Mouse (Mus musculus): ENCODE data around the gene Olfr960. TPM values are rescaled to one million over a fixed set of nuclear protein-coding genes. Genes with fewer than 3 reads are reported as not detected.

Olfr960 gene
- polyA plus RNA-seq, 1 experiment, result not detected

DNA sequence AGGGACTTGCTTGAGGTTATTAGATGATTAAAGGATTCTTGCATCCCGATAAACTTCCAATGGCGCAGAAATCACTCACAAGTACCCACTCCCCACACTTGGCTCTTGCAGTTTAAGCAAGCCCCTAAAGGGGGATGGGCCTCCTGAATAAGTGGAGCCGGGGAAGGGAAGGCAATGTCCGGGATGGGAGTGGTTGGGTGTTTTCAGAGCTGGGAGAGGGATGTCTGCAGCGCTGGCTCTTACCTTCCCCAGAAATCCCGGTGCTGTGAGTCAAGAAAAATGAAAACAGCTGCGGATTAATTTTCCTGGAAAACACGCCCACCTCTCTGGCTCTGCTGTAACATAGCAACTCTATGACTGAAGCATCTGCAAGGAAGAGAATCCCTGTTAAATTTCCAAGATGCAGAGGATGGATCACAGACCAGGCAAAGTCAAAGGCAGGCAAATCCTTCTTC, 17.1 kb upstream of the Olfr960 start, which contains the start of gene AW551984:
TSS of gene AW551984 (minus strand) at position 405 of the 455 bp plus-strand sequence.
- no peaks in the 10 kb centered on the region for H3K79me3 ChIP-seq (ENCODE audit: low read depth)
- TF ChIP-seq MAX (IDR thresholded peaks at IDR 0.05) (no peak), CEBPB (IDR thresholded peaks at IDR 0.05; ENCODE audit: low read depth) (no peak), CTCF (IDR thresholded peaks at IDR 0.05; ENCODE audit: control insufficient read depth, insufficient read depth, insufficient read length) (no peak), USF1 (IDR thresholded peaks at IDR 0.05; ENCODE audit: low read depth) (no peak), MYOG (IDR thresholded peaks at IDR 0.05; ENCODE audit: control insufficient read depth, extremely low read depth, insufficient read length) (no peak), FOSL1 (IDR thresholded peaks at IDR 0.05; ENCODE audit: insufficient read depth, low read length, poor library complexity, severe bottlenecking) (no peak), MYOD1 (IDR thresholded peaks at IDR 0.05; ENCODE audit: control insufficient read depth, insufficient read length, low read depth) (no peak)
- H3K36me3 ChIP-seq (ENCODE audit: control insufficient read depth, insufficient read depth), result no peaks in the 10 kb centered on the region
- no peak within 1 kb of the TSS for H3K4me3 ChIP-seq (ENCODE audit: insufficient read depth, poor library complexity, severe bottlenecking)
- no peaks in the 10 kb centered on the region for H3K27me3 ChIP-seq (ENCODE audit: control insufficient read depth, insufficient read depth, insufficient read length)
- H3ac ChIP-seq (ENCODE audit: control insufficient read depth, insufficient read length, low read depth), result no peak within 1 kb of the TSS
- H3K79me2 ChIP-seq (ENCODE audit: control insufficient read depth, insufficient read depth), result no peaks in the 10 kb centered on the region

DNA sequence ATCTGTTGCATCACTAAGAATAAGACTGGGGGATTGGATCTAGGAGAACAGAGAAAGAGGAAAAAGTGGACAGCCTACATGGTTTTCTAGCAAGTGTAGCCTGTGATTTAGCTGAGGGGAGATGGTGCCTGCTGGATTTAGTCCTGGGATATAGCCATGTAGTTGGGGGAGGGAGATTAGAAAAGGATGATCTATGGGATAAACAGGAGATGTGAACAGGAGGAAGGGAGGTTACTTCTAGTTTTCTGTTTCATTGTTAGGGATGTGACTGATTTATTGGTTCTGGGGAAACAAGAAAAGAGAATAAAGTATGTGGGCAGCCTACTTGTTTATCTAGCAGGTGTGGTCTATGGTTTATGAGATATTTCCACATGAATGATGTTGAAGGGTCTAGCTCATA, 12.7 kb upstream of the Olfr960 start:
- Histone ChIP-seq H3K4me3 (ENCODE audit: insufficient read depth, poor library complexity, severe bottlenecking) (no peak overlapping the region), H3ac (ENCODE audit: control insufficient read depth, insufficient read length, low read depth) (no peak overlapping the region), H3K36me3 (ENCODE audit: control insufficient read depth, insufficient read depth) (no peaks in the 10 kb centered on the region), H3K27me3 (ENCODE audit: control insufficient read depth, insufficient read depth, insufficient read length) (no peaks in the 10 kb centered on the region), H3K79me3 (ENCODE audit: low read depth) (no peaks in the 10 kb centered on the region), H3K79me2 (ENCODE audit: control insufficient read depth, insufficient read depth) (no peaks in the 10 kb centered on the region)
- TF ChIP-seq USF1 (IDR thresholded peaks at IDR 0.05; ENCODE audit: low read depth) (no peak), MYOD1 (IDR thresholded peaks at IDR 0.05; ENCODE audit: control insufficient read depth, insufficient read length, low read depth) (no peak), FOSL1 (IDR thresholded peaks at IDR 0.05; ENCODE audit: insufficient read depth, low read length, poor library complexity, severe bottlenecking) (no peak), CTCF (IDR thresholded peaks at IDR 0.05; ENCODE audit: control insufficient read depth, insufficient read depth, insufficient read length) (no peak), MAX (IDR thresholded peaks at IDR 0.05) (no peak), CEBPB (IDR thresholded peaks at IDR 0.05; ENCODE audit: low read depth) (no peak), MYOG (IDR thresholded peaks at IDR 0.05; ENCODE audit: control insufficient read depth, extremely low read depth, insufficient read length) (no peak)

DNA sequence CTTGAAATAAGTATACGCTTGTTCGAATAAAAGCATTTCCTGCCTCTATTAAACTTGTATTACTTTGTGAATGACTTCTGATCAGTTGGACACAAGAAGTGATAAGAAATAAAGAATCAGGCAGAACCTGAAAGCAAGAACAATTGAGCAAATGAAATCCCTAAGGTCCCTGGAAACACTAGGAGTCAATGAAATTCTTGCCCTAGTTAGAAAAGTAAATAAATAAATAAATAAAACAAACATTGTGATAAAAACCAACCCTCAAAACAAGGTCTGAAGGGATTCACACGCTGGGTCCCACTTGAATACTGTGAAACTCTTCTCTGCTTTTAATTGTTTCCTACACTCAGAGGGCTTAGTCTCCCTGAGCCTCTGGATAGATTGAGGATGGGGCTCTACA, 10.8 kb upstream of the Olfr960 start, which contains the start of gene Olfr148:
TSS of gene Olfr148 (plus strand) at position 301 of the 400 bp plus-strand sequence.
- Histone ChIP-seq H3K79me2 (ENCODE audit: control insufficient read depth, insufficient read depth) (no peaks in the 10 kb centered on the region), H3K79me3 (ENCODE audit: low read depth) (no peaks in the 10 kb centered on the region), H3K36me3 (ENCODE audit: control insufficient read depth, insufficient read depth) (no peaks in the 10 kb centered on the region), H3K4me3 (ENCODE audit: insufficient read depth, poor library complexity, severe bottlenecking) (no peak within 1 kb of the TSS), H3K27me3 (ENCODE audit: control insufficient read depth, insufficient read depth, insufficient read length) (no peaks in the 10 kb centered on the region), H3ac (ENCODE audit: control insufficient read depth, insufficient read length, low read depth) (no peak within 1 kb of the TSS)
- no peak for TF ChIP-seq USF1 (IDR thresholded peaks at IDR 0.05; ENCODE audit: low read depth)
- no peak for TF ChIP-seq MYOG (IDR thresholded peaks at IDR 0.05; ENCODE audit: control insufficient read depth, extremely low read depth, insufficient read length)
- no peak for TF ChIP-seq CTCF (IDR thresholded peaks at IDR 0.05; ENCODE audit: control insufficient read depth, insufficient read depth, insufficient read length)
- TF ChIP-seq MAX (IDR thresholded peaks at IDR 0.05), result no peak
- no peak for TF ChIP-seq CEBPB (IDR thresholded peaks at IDR 0.05; ENCODE audit: low read depth)
- no peak for TF ChIP-seq FOSL1 (IDR thresholded peaks at IDR 0.05; ENCODE audit: insufficient read depth, low read length, poor library complexity, severe bottlenecking)

DNA sequence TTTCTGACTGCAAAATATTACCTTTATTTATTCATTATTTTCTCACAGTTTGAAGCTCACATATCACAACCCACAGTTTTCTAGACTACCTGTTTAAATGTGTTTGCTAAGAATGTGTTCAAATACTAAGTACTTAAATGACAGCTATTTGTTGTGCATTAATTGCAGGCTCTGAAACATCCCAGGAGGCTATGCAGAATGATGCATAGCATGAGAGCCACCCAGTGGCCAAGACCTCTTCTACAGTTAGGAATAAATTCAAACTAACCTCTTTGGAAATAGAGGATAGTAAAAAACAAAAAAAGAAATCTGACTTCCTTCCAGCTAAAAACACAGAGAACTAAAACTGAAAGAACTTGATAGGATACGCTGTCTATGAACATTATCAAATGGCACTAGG, 9.2 kb upstream of the Olfr960 start:
- TF ChIP-seq USF1 (IDR thresholded peaks at IDR 0.05; ENCODE audit: low read depth) (no peak), MYOD1 (IDR thresholded peaks at IDR 0.05; ENCODE audit: control insufficient read depth, insufficient read length, low read depth) (no peak), FOSL1 (IDR thresholded peaks at IDR 0.05; ENCODE audit: insufficient read depth, low read length, poor library complexity, severe bottlenecking) (no peak), CEBPB (IDR thresholded peaks at IDR 0.05; ENCODE audit: low read depth) (no peak), MYOG (IDR thresholded peaks at IDR 0.05; ENCODE audit: control insufficient read depth, extremely low read depth, insufficient read length) (no peak), CTCF (IDR thresholded peaks at IDR 0.05; ENCODE audit: control insufficient read depth, insufficient read depth, insufficient read length) (no peak), MAX (IDR thresholded peaks at IDR 0.05) (no peak)
- Histone ChIP-seq H3ac (ENCODE audit: control insufficient read depth, insufficient read length, low read depth) (no peak overlapping the region), H3K27me3 (ENCODE audit: control insufficient read depth, insufficient read depth, insufficient read length) (no peaks in the 10 kb centered on the region), H3K36me3 (ENCODE audit: control insufficient read depth, insufficient read depth) (no peaks in the 10 kb centered on the region), H3K79me2 (ENCODE audit: control insufficient read depth, insufficient read depth) (no peaks in the 10 kb centered on the region), H3K4me3 (ENCODE audit: insufficient read depth, poor library complexity, severe bottlenecking) (no peak overlapping the region), H3K79me3 (ENCODE audit: low read depth) (no peaks in the 10 kb centered on the region)

DNA sequence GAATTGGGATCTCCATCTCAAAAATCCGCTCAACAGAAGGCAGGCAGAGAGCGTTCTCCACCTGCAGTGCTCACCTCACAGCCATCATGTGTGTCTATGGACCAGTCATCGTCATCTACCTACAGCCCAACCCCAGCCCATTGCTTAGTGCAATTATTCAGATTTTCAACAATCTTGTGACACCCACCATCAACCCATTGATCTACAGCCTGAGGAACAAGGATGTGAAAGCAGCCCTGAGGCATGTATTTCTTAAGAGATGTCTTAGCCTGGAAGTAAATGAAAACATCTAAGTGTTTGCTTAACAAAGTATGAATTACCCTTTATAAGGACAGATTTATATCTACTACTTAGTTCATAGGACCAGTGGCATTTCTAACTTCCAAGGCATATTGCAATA, 2.6 kb downstream of the Olfr960 start:
- no peak overlapping the region for H3ac ChIP-seq (ENCODE audit: control insufficient read depth, insufficient read length, low read depth)
- no peaks in the 10 kb centered on the region for H3K27me3 ChIP-seq (ENCODE audit: control insufficient read depth, insufficient read depth, insufficient read length)
- no peaks in the 10 kb centered on the region for H3K79me3 ChIP-seq (ENCODE audit: low read depth)
- H3K4me3 ChIP-seq (ENCODE audit: insufficient read depth, poor library complexity, severe bottlenecking), result no peak overlapping the region
- no peaks in the 10 kb centered on the region for H3K79me2 ChIP-seq (ENCODE audit: control insufficient read depth, insufficient read depth)
- H3K36me3 ChIP-seq (ENCODE audit: control insufficient read depth, insufficient read depth), result no peaks in the 10 kb centered on the region
- TF ChIP-seq USF1 (IDR thresholded peaks at IDR 0.05; ENCODE audit: low read depth) (no peak), MYOD1 (IDR thresholded peaks at IDR 0.05; ENCODE audit: control insufficient read depth, insufficient read length, low read depth) (no peak), MAX (IDR thresholded peaks at IDR 0.05) (no peak), FOSL1 (IDR thresholded peaks at IDR 0.05; ENCODE audit: insufficient read depth, low read length, poor library complexity, severe bottlenecking) (no peak), MYOG (IDR thresholded peaks at IDR 0.05; ENCODE audit: control insufficient read depth, extremely low read depth, insufficient read length) (no peak), CTCF (IDR thresholded peaks at IDR 0.05; ENCODE audit: control insufficient read depth, insufficient read depth, insufficient read length) (no peak), CEBPB (IDR thresholded peaks at IDR 0.05; ENCODE audit: low read depth) (no peak)

DNA sequence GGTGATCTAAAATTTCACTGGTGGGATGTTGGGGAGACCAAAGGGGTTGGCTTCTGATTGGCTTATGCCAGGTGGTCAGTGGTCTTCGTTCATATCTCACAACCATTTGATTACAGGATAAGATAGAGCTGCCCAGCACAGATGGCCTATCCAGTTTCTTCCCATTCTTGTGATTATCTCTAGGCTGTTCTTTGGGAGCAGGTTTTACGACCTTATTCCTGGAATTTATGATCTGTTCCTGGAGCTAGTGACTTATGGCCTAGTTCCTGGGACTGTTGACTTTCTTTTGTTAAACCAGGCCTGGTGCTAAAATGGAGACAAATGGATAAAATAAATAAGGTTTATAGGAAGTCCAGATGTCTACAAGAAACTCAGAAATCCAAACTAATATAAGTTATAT, 3.5 kb downstream of the Olfr960 start:
- TF ChIP-seq MAX (IDR thresholded peaks at IDR 0.05) (no peak), FOSL1 (IDR thresholded peaks at IDR 0.05; ENCODE audit: insufficient read depth, low read length, poor library complexity, severe bottlenecking) (no peak), CTCF (IDR thresholded peaks at IDR 0.05; ENCODE audit: control insufficient read depth, insufficient read depth, insufficient read length) (no peak), MYOD1 (IDR thresholded peaks at IDR 0.05; ENCODE audit: control insufficient read depth, insufficient read length, low read depth) (no peak), CEBPB (IDR thresholded peaks at IDR 0.05; ENCODE audit: low read depth) (no peak), USF1 (IDR thresholded peaks at IDR 0.05; ENCODE audit: low read depth) (no peak), MYOG (IDR thresholded peaks at IDR 0.05; ENCODE audit: control insufficient read depth, extremely low read depth, insufficient read length) (no peak)
- Histone ChIP-seq H3K4me3 (ENCODE audit: insufficient read depth, poor library complexity, severe bottlenecking) (no peak overlapping the region), H3K79me3 (ENCODE audit: low read depth) (no peaks in the 10 kb centered on the region), H3ac (ENCODE audit: control insufficient read depth, insufficient read length, low read depth) (no peak overlapping the region), H3K36me3 (ENCODE audit: control insufficient read depth, insufficient read depth) (no peaks in the 10 kb centered on the region), H3K27me3 (ENCODE audit: control insufficient read depth, insufficient read depth, insufficient read length) (no peaks in the 10 kb centered on the region), H3K79me2 (ENCODE audit: control insufficient read depth, insufficient read depth) (no peaks in the 10 kb centered on the region)

Measured in C2C12 (cell line).